Mouse (Mus musculus) layer of hippocampus, postnatal 36 days (tissue): ENCODE data around the gene Ttc29. TPM values are rescaled to one million over a fixed set of nuclear protein-coding genes. Genes with fewer than 3 reads are reported as not detected.

ENCODE experiments used
- DNase-seq, 2 experiments: peaks; one replicate each; pipeline ENCODE4 v3.0.0; 2022
- total RNA-seq, 2 experiments: library from RNA; stranded (reverse); gene quantifications; 2 replicates each; pipeline ENCODE4 v1.2.3; 2021

Gene Ttc29
- total RNA-seq, 2 experiments from 2014 or later = not detected

GRCm38 (mm10) chr8:78426455-78426854 lies 213.4 kb downstream of the Ttc29 start:
- DNase-seq = no peak

- no peak for DNase-seq
Observed at GRCm38 (mm10) chr8:78426875-78427768, 214.0 kb downstream of the Ttc29 start.

- no peak for DNase-seq
Observed at GRCm38 (mm10) chr8:78427769-78428130, 214.7 kb downstream of the Ttc29 start.

- DNase-seq = no peak
Observed at GRCm38 (mm10) chr8:78428148-78428547, 215.1 kb downstream of the Ttc29 start.

GRCm38 (mm10) chr8:78431356-78431755 lies 218.3 kb downstream of the Ttc29 start:
- no peak for DNase-seq

GRCm38 (mm10) chr8:78432451-78432850 lies 219.4 kb downstream of the Ttc29 start:
- DNase-seq = no peak

- DNase-seq = no peak
Observed at GRCm38 (mm10) chr8:78433318-78433717, 220.2 kb downstream of the Ttc29 start.

- DNase-seq = no peak
Observed at GRCm38 (mm10) chr8:78434340-78434739, 221.2 kb downstream of the Ttc29 start.

GRCm38 (mm10) chr8:78434823-78435623 lies 221.9 kb downstream of the Ttc29 start:
- DNase-seq = no peak

- DNase-seq = no peak
Observed at GRCm38 (mm10) chr8:78435624-78435960, 222.5 kb downstream of the Ttc29 start.

- DNase-seq = no peak
Observed at GRCm38 (mm10) chr8:78436071-78436651, 223.1 kb downstream of the Ttc29 start, which contains the start of gene Pou4f2. Gene Pou4f2, minus strand, starts transcription at chr8:78436645.

GRCm38 (mm10) chr8:78436661-78437060 lies 223.6 kb downstream of the Ttc29 start:
- no peak for DNase-seq

GRCm38 (mm10) chr8:78437140-78438045 lies 224.3 kb downstream of the Ttc29 start:
- DNase-seq = no peak

GRCm38 (mm10) chr8:78438121-78438520 lies 225.0 kb downstream of the Ttc29 start:
- no peak for DNase-seq

GRCm38 (mm10) chr8:78442781-78443180 lies 229.7 kb downstream of the Ttc29 start:
- DNase-seq = no peak

Other genes starting within 250 kb of the Ttc29 start
- gene Pou4f2, start 223.3 kb downstream of the Ttc29 start, total RNA-seq = not detected